Mouse (Mus musculus) thymus, adult 2 months (tissue): ENCODE results near the gene Zswim2.

Source experiments
- CTCF ChIP-seq: fragments of 200-500 bp; IDR thresholded peaks from 2 replicates; pipeline ENCODE4 v1.5.1; 2012; ENCODE audit warnings: mild to moderate bottlenecking, control low read depth, low read length, moderate library complexity, borderline replicate concordance; ENCODE audit not compliant: control insufficient read depth, poor library complexity, insufficient read depth; ENCODE audit errors: extremely low read depth
- POLR2A ChIP-seq: fragments of 200-500 bp; IDR thresholded peaks from 2 replicates; pipeline ENCODE4 v1.6.1; 2012; ENCODE audit warnings: mild to moderate bottlenecking, low read length, control low read depth, moderate library complexity; ENCODE audit not compliant: control insufficient read depth, poor library complexity, insufficient read depth; ENCODE audit errors: extremely low read depth

DNA sequence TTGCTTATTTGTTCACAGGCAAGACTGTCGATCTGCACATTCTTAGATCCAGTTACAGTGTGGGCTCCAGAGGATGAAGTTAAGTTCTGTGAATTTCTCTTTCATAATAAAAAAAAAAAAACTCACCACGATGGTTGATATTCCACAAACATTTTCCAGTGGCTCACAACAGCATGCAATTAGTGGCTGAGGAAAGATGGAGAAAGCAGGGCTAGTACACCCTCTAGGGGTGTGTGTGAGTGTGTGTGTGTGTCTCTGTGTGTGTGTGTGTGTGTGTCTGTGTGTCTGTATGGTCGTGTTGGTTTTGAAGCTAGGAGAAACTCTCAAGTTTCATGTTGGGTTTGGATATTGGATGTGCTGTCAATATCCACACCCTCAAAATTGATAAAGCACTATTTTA is 350 bp upstream of the Zswim2 start:
- TF ChIP-seq CTCF, result no peak
- TF ChIP-seq POLR2A, result no peak
